Mouse (Mus musculus): ENCODE results near the gene Brsk2.

- TF ChIP-seq CTCF (IDR thresholded peaks at IDR 0.05; ENCODE audit: insufficient read depth, low read length) (no peak), POLR2A (IDR thresholded peaks at IDR 0.05; ENCODE audit: borderline replicate concordance, extremely low read depth, low read depth, low read length) (no peak)
Observed at GRCm38 (mm10) chr7:141956174-141956566, 6.6 kb downstream of the Brsk2 start.

All from lung, adult 2 months (tissue).